Mouse (Mus musculus): ENCODE data around the gene P4ha1.
A peak's percentile ranks its signal among the peaks of the same experiment; 100 is the strongest.

P4ha1 gene

DNA sequence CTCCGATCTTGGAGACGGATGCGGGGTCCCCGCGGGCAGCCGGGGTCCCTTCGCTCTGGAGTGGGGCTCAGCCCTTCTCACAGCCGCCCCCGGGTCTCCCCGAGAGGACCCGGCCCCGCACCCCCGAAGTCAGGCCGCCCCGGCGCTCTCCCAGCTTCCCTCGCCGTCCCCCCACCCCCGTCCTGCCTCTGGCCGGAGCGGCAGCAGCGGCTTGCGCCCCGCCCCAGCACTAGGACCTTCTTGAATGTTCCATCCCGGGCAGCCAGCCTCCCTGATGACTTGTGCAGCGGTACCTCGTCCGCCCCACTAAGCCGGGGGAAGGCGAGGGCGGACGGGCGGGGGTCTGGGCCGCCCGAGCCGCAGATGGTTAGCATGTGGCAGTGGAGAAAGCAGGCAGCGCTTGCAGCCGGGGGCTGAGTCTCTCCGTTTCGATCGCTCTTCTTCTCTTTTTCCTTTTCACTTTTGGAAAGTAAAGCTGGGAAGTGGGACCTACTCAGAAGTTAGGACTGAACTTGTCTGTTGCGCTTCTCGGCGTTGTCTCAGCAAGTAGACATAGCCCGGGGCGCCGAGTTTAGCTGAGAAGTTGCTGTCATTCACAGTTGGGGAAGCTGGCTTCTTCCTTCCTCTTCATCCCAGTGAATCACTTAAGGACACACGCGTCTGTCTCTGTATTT lies 529 bp downstream of the P4ha1 start:
- peak; percentile 20 for DNase-seq (ENCODE audit: extremely low spot score, low read depth, low spot score)

DNA sequence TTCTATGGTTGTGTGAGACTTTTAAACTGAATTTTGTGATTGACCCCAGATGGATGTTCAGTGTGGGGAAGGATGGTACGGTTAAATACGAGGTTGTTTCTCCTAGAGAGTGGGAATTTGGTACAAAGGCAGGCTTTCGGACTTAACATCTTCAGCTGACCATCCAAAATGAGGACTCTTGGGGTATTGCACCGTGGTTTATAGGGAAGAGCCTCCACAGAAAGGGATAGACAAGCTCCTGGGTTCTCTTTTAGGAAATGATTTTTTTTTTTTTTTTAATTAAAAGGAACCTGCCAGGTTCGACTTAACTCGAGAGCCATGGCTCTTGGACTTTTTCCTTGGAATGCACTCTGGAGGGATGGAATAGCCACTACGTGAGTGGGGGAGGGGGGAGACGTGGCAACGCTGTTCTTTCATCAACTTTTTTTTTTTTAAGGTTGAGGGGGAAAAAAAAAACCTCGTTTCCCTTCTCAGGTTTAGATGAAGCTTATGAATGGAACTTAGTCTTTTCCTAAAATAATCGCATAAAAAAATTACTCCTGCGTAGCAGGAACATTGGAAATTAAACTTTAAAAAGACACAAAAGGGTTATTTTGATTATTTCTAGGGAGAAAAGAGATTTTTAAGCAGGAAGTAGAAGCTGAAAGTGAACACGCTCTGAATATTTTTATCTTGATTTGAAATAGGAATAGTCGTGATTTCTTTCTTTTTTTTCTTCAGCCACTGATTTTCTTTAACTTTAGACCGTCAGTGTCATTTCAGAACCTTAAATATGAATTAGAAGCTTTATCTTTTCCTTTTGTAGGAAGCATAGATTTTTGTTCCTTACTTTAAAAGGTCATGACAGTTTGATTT lies 1.4 kb downstream of the P4ha1 start:
- peak; percentile 35 for DNase-seq (ENCODE audit: extremely low spot score, low read depth, low spot score)

- no peak for DNase-seq (ENCODE audit: extremely low spot score, low read depth, low spot score)
Observed at GRCm38 (mm10) chr10:59326612-59327315, 3.7 kb downstream of the P4ha1 start.

DNA sequence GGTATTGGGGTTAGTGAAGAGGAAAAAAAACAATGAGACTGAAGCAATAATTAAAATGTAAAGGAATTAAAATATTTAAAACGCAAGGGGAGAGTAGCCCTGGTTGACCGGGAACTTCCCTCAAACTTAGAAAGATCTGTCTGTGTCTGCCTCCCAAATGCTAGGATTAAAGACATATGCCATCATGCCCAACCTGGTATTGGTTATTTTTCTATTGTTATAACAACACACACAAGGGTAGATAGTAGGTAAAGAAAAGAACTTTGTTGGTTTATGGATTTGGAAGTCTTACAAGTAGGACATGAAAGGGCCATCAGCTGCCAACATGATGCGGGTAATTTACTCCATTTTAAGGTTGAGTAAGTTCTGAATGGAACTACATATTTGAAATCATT lies 4.2 kb downstream of the P4ha1 start:
- no peak for DNase-seq (ENCODE audit: extremely low spot score, low read depth, low spot score)

DNA sequence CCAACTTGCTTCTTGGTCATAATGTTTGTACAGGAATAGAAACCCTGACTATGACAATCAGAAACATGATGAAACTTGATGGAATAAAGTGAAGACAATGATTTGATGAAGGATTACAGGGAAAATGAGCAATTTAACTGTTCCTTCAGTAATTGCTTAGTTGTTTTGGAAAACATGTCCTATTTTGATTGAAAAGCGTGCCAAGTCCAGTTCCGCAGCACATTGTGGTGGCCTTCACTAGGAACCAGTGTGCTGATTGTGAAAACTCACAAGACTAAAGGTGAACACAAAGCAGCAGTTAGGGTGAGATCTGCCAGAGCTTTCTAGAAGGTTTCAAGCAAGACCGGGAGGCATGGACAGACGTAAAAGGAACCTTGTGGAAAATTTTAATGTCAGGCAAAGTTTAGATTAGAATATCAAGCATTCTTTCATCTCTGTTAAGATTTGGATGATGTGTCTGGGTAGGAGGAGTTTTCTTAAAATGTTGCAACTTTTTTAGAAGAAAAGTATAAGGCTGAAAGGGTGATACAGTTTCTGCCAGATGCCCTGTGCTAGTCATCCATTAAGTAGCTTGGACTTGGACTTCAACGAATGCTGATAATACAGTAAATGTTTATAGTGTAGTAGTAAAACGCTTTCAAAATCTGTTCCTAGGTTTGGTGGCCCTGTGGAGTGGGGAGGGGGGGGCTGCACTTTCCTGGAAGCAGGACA lies 8.6 kb downstream of the P4ha1 start:
- no peak for DNase-seq (ENCODE audit: extremely low spot score, low read depth, low spot score)

DNA sequence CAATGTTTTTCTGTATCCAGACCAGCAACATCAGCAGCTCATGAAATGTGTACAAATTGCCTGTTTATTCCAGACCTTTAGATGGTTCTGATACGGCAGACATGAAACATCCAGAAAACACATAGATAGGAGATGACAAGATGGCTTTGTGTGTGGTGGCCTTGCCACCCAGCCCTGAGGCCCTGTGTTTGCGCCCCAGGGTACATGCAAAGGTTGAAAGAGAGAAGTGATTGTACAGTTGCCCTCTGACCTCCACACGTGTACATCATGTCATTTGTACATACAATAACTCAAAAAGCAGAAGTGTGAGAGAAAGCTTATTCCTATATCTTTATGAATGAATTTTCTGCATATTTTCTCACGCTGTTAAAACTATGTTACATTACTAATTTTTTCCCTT lies 10.3 kb downstream of the P4ha1 start:
- no peak for DNase-seq (ENCODE audit: extremely low spot score, low read depth, low spot score)

GRCm38 (mm10) chr10:59334899-59335798 lies 12.1 kb downstream of the P4ha1 start:
- DNase-seq (ENCODE audit: extremely low spot score, low read depth, low spot score) = no peak

DNA sequence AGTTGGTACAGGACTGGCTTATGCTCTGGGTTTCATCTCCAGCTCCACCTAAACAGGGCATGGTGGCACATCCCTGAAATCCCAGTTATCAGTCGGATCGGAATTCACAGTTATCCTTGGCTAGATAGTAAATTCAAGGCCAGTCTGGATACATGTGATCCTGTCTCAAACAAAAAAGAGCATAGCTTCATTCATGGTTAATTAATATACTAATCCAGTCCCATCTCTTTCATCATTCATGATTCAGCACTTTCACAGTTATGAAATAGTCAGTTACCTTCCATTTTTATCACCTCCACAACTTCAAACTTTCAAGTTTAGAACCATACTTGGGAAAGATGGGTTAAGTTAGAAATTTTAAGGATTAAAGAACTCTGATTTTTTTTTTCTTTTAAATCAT lies 13.0 kb downstream of the P4ha1 start:
- DNase-seq (ENCODE audit: extremely low spot score, low read depth, low spot score) = no peak

DNA sequence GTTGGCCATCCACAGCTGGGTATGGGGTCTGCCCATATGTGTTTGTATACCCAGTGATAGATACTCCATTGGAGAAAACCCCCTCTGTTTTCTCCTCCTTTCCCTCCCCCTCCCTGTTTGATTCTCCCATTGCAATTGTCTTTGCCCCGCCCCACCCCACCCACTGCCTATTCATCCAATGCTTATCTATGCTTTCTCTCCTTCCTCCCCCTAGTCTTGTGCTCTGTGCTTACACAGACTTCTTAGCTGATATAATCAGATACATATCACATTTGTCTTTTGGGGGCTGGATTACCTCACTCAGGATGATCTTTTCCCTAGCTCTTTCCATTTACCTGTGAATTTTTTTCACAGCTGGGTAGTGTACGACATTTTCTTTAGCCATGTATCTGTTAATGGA lies 23.5 kb downstream of the P4ha1 start:
- no peak for DNase-seq (ENCODE audit: extremely low spot score, low read depth, low spot score)

GRCm38 (mm10) chr10:59348200-59348599 lies 25.1 kb downstream of the P4ha1 start:
- no peak for DNase-seq (ENCODE audit: extremely low spot score, low read depth, low spot score)

DNA sequence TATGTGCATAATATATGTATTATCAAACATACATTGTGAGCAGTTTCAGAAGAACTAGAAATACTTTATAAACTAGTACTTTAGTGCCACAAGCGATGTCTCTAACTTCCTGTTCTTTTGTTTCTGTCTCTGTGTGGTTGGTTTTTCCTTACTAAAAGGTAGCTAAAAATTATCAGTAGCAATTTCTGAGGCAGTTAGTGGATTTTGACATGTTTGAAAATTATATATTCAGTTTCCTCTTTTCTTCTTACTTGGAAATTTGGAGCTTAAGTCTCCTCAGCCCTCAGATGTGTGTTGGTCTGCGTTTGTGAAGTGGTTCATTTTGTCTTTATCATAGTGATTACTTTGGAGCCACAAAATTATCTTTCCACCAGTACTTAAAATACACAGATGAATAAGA lies 26.4 kb downstream of the P4ha1 start:
- no peak for DNase-seq (ENCODE audit: extremely low spot score, low read depth, low spot score)

- no peak for DNase-seq (ENCODE audit: extremely low spot score, low read depth, low spot score)
Observed at GRCm38 (mm10) chr10:59353065-59353464, 30.0 kb downstream of the P4ha1 start.

DNA sequence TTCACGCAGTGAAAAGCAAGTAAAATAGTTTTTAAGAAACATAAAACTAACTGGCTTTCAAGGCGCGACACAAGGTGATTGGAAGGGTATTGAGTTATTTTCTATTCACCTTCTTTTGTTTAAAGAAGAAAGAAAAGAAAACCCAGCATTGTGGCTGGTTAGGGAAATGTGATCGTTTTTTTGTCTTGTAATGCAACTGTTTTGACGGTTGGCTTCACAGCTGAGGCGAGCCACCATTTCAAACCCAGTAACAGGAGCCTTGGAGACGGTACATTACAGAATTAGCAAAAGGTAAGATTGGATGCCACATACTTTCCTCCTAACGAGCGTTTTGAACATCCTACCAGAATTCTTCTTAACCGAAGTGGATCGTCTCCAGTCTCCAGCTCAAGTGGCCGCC lies 31.0 kb downstream of the P4ha1 start:
- no peak for DNase-seq (ENCODE audit: extremely low spot score, low read depth, low spot score)

GRCm38 (mm10) chr10:59355020-59355419 lies 31.9 kb downstream of the P4ha1 start:
- DNase-seq (ENCODE audit: extremely low spot score, low read depth, low spot score) = no peak

- DNase-seq (ENCODE audit: extremely low spot score, low read depth, low spot score) = no peak
Observed at GRCm38 (mm10) chr10:59358744-59359143, 35.6 kb downstream of the P4ha1 start.

- no peak for DNase-seq (ENCODE audit: extremely low spot score, low read depth, low spot score)
Observed at GRCm38 (mm10) chr10:59363208-59363607, 40.1 kb downstream of the P4ha1 start.

DNA sequence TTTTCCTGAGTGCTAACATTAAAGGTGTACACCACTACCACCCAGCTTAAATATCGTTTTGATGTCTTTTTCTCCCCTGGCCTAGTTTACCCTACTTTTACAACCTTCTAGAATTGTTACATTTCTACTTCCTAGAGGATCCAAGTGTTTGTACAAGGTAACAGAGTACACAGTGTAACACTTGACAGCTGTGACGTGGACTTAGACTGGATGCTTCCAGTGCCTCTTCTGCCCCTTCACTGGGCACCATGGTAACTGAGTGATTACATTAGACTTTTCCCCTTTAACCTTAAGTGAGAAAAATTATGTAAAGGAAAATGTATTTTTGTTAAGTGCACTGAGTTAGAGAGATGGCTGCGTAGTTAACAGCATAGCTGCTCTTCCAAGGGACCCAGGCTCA lies 41.5 kb downstream of the P4ha1 start:
- no peak for DNase-seq (ENCODE audit: extremely low spot score, low read depth, low spot score)

DNA sequence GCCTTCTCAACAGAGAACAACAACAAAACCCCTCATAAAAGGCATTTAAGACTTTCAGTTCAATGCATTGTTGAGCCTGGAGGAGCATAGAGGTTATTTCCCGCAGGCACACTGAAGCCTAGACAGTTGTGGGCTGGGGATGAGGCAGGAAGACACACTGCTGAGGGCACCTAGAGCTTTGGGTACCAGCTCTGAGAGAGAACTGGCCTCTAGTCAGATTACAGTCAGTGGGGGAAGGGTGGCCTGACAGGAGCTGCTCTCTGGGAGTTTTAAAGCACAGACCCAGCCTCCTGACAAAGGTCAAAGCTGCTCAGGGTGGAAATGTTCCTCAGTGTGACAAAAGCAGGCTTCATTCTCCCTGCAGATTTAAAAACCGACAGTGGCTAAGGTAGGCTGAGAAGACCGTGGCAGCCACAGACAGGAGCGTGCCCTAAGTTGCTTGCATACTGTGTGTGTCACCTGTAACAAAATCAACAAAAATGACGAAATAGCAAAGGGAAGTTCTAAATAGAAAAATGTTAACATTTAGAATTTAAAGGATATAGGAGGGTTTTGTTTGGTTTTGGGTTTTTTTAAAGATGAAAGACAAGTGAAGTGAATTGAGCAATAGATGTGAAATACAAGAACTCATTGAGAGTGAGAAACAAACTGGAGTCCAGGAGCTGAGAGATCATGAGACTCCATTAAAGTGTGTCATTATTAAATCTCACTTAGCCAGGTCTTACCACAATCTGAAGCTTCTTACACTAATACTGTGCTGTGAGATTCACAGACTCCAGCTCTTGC lies 42.9 kb downstream of the P4ha1 start:
- no peak for DNase-seq (ENCODE audit: extremely low spot score, low read depth, low spot score)

GRCm38 (mm10) chr10:59366746-59367145 lies 43.6 kb downstream of the P4ha1 start:
- no peak for DNase-seq (ENCODE audit: extremely low spot score, low read depth, low spot score)

Data from hindlimb bud, embryonic 11.5 days (tissue).